ENCODE assay signal across 12 mouse cellular contexts in the genomic region with DNA sequence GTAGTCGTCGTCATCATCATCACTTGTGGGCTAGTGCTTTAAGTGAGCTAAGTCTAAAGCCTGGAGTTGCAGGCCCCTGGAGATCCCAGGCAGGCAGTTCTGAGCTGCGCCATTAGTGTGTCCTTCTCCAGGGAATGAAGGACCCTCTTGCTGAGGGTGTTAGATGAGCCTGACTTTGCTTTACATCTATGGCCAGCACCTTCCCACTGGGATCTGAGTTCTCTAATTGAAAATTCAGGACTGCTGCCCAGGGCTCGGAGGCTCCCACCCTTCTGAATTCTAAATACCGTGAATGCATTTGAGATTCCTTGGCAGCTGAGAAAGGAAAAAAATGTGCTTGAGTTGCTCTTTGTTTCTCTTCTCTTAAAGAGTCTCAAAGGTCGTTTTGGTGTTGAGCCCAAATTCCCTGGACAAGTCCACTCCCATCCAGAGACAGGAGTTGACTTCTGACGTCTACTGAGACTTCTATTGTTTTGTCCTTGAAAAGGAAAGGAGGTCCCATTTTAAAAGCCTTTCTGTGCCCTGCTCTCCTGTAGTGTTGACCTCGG.
A peak's percentile ranks its signal among the peaks of the same experiment; 100 is the strongest.
DNase-seq lines count a peak whose midpoint lies in the region.
"Had no signal": no experiment of that assay in that cellular context is flagged by ENCODE, and none has a peak within 500 bp of the region (broad histone marks: within the 10 kb centered on the region; RNA-seq: fewer than 3 reads in every experiment).

No protein-coding gene starts in this region.

- peak; percentile 15 for DNase-seq in heart, adult 8-10 months (ENCODE audit: low spot score)
- no peak for DNase-seq in heart, postnatal 4 days
- DNase-seq in kidney, adult 8-10 months, result peak; percentile 33 to 69
- DNase-seq in kidney, postnatal 4 days, result no peak
- DNase-seq in ZHBTc4 (ENCODE audit: low read depth, low spot score) (peak; percentile 26), adipocyte (ENCODE audit: low spot score) (no peak)
- DNase-seq in kidney, postnatal 36 days, result peak; percentile 31 to 65
- DNase-seq in adrenal gland, adult 8-10 months, result no peak
- DNase-seq: cerebellum, adult 18-20 months; layer of hippocampus, postnatal 36 days; right cerebral cortex, postnatal 25 days; thymus, postnatal 14 days had no signal

Comparison
In these comparisons a context has a peak if more than half of its experiments do, and no peak if none do; other contexts are left out.
1. DNase-seq: peak in heart, adult 8-10 months (single experiment), kidney, adult 8-10 months (2 of 2), ZHBTc4 (single experiment) and kidney, postnatal 36 days (2 of 2); none in heart, postnatal 4 days (single experiment), kidney, postnatal 4 days (0 of 2), adrenal gland, adult 8-10 months (single experiment) and adipocyte (single experiment).